Mouse (Mus musculus): ENCODE results near the gene Defb48. TPM values are rescaled to one million over a fixed set of nuclear protein-coding genes. Genes with fewer than 3 reads are reported as not detected.

The Defb48 gene
- polyA plus RNA-seq, 1 experiment: not detected

GRCm38 (mm10) chr14:62935361-62935760 is 48.9 kb downstream of the Defb48 start:
- DNase-seq (ENCODE audit: low spot score): no peak

DNA sequence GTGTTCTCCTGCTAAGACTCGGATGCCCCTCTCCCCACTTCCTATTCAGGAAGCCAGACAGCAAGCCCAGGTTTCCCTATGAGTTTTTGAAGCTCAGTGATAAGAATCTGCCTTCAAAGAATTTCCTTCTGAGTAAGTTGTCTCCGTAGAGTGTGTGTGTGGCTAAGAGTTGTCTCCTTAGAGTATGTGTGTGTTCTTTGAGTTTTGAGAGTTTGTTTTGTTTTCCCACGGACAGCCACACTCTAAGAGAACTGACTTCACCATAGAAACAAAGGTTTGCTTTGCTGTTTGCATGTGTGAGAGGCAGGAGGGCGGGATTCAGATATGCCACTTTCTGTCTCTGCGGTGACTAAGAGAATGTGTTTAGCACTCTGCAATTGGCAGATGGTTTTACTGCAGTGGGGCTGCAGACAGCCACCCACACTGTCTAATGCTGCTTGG is 56.2 kb downstream of the Defb48 start:
- no peak for DNase-seq (ENCODE audit: low spot score)

Other genes starting within 250 kb of the Defb48 start
- 10.5 and 12.3 TPM in 2 replicates for gene Ints6, start 223.3 kb downstream of the Defb48 start, polyA plus RNA-seq (2012; rRNA removed)
- gene Wdfy2, start 146.8 kb downstream of the Defb48 start, polyA plus RNA-seq (2012; rRNA removed): 7.5 and 9.8 TPM in 2 replicates
- not detected in 2 replicates for gene Defb47, start 13.6 kb upstream of the Defb48 start, polyA plus RNA-seq (2012; rRNA removed)
- gene Defb43, start 27.3 kb upstream of the Defb48 start, polyA plus RNA-seq (2012; rRNA removed): not detected in 2 replicates
- 0.16 and 0.17 TPM in 2 replicates for gene Defb42, start 62.5 kb upstream of the Defb48 start, polyA plus RNA-seq (2012; rRNA removed)
- gene Defb30, start 65.5 kb upstream of the Defb48 start, polyA plus RNA-seq (2012; rRNA removed): not detected in 2 replicates